Mouse (Mus musculus) gastrocnemius, postnatal 14 days (tissue): ENCODE results near the gene Tmem80. TPM values are rescaled to one million over a fixed set of nuclear protein-coding genes. Genes with fewer than 3 reads are reported as not detected.
A peak's percentile ranks its signal among the peaks of the same experiment; 100 is the strongest.

ENCODE experiments used
- DNase-seq: peaks from one replicate; pipeline ENCODE4 v3.0.0; 2021; ENCODE audit warnings: mixed read lengths
- intact Hi-C: fragments of 180-260 bp; cut with DNase I; formaldehyde crosslinking; loops from one replicate; pipeline ENCODE4 v1.15.1; 2025; ENCODE audit warnings: low total_unique reads
- total RNA-seq, 2 experiments: library from RNA; stranded (reverse); gene quantifications; 2 replicates each; pipeline ENCODE4 v1.2.3; 2021

The Tmem80 gene
- total RNA-seq, 2 experiments from 2014 or later, result 9.1 to 11.1 TPM

GRCm38 (mm10) chr7:141344787-141345186, 17.2 kb downstream of the Tmem80 start:
- no peak for DNase-seq
- intact Hi-C loops, result no loop called here

- no peak for DNase-seq
Observed at GRCm38 (mm10) chr7:141351061-141351460, 23.5 kb downstream of the Tmem80 start.

DNA sequence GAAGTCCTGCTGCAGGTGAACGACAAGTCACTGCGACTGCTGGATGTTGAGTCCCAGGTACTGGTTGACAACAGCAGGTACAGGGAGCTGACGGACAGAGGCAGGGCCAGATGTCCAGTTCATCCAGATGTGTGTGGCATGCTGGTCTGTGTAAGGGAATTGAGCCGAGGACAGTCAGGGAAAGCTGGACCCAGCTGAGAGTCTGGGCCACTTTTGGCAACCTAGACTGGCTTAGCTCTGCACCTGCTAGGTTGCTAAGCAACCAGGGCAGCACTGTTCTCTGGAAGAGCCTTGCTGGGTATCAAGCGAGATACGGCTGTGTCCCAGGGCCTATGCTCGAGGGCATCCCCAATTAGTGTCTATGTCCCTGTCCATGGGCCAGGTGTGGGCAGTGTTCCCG, 27.5 kb downstream of the Tmem80 start:
- intact Hi-C loops, result no loop called here
- DNase-seq, result no peak

More at GRCm38 (mm10) chr7:141351061-141351460, 23.5 kb downstream of the Tmem80 start:
- intact Hi-C loops, result no loop called here

DNA sequence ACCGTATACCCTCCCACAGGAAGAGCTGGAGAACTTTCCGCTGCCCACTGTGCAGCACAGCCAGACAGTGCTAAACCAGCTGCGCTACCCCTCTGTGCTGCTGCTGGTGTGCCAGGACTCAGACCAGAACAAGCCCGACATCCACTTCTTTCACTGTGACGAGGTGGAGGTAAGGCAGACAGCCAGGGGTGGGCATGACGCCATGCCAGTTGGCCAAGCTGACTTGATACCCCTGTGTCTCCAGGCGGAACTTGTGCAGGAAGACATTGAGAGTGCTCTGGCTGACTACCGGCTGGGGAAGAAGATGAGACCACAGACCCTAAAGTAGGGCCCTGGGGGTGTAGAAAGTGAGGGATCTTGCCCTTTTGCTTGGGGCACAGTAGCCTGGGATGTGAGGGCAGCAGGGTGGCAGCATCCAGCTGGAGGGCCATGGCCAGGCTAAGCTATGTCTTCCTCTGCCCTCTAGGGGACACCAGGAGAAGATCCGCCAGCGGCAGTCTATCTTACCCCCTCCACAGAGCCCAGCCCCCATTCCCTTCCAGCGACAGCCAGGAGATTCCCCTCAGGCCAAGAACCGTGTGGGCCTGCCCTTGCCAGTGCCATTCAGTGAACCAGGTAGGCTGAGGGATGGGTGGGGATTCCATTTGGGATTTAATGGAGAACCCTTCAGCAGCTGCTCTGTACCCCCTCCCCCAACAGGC, 28.2 kb downstream of the Tmem80 start:
- intact Hi-C loops, result no loop called here
- no peak for DNase-seq

DNA sequence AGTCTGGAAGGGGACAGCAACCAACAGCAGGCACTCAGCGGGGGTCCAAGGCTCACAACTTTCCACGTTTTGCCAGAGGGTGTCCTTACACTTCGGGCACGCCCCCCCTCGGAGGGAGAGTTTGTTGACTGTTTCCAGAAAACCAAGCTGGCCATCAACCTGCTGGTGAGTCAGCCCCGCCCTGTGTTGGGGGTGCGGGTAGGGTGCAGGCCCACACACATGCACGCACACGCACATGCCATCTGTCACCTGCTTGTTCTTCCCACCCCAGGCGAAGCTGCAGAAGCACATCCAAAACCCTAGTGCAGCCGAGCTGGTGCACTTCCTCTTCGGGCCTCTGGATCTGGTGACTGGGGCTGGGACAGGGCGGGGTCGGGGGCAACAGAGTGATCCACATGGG, 29.4 kb downstream of the Tmem80 start:
- no peak for DNase-seq
- intact Hi-C loops, result no loop called here

- intact Hi-C loops, result loop anchor here (5.0 kb wide), 1 partner anchor 99 kb away; no protein-coding TSS in a partner anchor
- DNase-seq, result no peak
Observed at GRCm38 (mm10) chr7:141361510-141361909, 34.0 kb downstream of the Tmem80 start.

DNA sequence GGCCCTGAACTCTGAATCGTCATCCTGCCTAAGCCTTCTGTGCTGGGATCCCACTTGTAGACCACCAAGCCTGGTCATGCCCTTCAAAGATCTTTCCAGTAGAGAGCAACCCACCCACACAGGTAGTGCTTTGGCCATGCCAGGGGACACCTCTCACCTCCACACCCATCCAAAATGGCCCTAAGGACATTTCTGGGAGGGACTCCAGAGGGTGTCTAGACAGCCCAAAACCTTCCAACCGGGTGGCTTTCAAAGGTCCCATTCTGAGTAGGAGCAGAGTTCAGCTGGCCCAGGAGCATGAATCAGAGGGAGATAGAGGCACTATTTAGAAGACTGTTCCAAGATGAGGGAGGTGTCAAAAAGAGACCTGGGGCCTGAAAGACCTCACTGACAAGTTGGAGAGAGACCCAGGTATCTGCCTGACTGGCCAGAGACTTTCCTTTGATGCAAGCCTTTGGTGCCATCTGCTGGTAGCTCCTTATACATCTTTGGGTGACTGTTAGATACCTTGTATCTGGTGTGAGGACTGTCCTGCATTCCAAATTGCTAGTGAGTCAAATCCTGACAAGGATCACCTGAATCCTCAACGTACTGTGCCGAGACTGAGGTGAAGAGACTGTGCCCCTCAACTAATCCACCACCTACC, 35.7 kb downstream of the Tmem80 start:
- DNase-seq, result peak; percentile 53
- intact Hi-C loops, result loop anchor here (5.0 kb wide), 1 partner anchor 101 kb away; no protein-coding TSS in a partner anchor

- no peak for DNase-seq
- intact Hi-C loops, result loop anchor here (5.0 kb wide), 1 partner anchor 101 kb away; no protein-coding TSS in a partner anchor
Observed at GRCm38 (mm10) chr7:141363752-141364125, 36.2 kb downstream of the Tmem80 start.

DNA sequence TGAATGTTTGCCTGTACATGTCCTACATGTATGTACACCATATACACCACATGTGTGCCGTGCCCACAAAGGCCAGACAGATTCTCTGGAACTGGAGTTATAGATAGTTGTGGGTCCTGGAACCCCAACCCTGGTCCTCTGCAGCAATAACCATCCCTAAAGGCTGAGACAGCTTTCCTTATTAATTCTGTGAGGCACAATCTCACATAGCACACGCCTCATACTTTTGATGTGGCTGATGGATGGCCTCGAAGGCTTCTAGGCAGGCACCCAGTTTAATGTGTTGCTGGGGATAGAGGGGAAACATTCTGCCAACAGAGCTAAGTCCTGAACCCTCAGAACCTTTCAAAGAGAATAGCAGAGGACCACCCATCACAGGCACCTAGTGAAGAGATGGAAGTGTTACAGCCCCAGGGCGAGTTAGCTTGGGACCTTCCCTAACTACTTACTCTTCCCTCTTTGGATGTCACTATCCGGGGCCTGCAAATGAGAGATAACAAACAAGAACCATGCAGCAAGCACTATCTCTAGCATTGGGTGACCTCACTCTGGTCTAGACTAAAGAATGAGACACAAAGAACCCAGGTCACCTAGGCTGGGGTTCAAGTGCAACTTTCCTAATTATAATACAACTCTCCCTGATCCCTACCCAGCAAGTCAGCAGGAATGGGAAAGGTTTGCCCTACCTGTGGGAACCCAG, 37.0 kb downstream of the Tmem80 start:
- intact Hi-C loops, result loop anchor here (5.0 kb wide), 1 partner anchor 102 kb away; no protein-coding TSS in a partner anchor
- DNase-seq, result no peak

DNA sequence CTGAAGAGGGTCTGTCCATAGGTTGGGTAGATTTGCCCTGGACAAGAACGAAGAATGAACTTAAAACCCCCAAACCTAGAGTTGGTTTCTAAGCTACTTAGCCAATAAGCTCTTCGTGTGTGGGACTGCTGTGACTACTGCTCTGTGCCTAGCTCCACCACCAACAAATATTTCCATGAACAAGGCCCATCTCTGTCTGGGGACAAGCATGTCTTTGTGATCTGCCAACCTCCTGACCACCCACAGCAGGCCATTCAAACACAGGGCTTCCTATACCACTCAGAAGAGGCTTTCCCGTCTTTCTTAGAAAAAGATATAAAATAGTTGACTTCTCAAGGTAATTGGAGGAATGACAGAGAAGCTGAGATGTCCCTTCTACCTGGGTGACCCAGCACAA, 37.5 kb downstream of the Tmem80 start:
- no peak for DNase-seq
- intact Hi-C loops, result no loop called here

DNA sequence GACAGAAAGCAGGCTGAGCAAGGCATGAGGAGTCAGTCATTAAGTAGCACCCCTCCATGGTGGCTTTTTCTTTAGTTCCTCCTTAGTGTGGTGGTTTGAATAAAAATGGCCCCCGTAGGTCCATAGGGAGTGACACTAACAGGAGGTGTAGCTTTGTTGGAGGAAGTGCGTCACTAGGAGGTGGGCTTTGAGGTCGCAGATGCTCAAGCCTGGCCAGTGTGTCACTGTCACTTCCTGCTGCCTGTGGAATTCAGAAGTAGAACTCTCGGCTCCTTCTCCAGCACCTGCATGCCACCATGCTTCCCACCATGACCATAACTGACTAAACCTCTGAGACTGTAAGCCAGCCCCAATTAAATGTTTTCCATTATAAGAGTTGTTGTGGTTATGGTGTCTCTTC, 39.8 kb downstream of the Tmem80 start:
- intact Hi-C loops, result no loop called here
- no peak for DNase-seq

DNA sequence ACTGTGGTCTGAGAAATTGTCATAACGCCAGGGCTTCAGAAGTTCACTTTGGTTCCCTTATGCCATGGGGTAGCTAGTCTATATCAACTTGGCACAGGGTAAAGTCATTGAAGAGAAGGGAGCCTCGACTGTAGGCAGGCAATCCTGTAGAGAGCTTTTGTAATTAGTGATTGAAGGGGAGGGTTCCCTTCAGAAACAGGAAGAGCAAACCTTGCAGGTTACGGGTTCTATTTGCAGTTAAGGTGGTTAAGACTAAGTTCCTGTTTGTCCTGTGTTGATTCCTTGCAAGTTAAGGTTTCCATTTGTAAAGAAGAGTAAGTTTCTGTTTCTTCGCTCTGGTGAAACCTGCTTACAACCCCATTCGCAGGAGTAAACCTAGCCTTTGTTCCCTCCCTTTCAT, 42.4 kb downstream of the Tmem80 start:
- intact Hi-C loops, result loop anchor here (10.0 kb wide), 1 partner anchor 1935 kb away; no protein-coding TSS in a partner anchor
- no peak for DNase-seq

DNA sequence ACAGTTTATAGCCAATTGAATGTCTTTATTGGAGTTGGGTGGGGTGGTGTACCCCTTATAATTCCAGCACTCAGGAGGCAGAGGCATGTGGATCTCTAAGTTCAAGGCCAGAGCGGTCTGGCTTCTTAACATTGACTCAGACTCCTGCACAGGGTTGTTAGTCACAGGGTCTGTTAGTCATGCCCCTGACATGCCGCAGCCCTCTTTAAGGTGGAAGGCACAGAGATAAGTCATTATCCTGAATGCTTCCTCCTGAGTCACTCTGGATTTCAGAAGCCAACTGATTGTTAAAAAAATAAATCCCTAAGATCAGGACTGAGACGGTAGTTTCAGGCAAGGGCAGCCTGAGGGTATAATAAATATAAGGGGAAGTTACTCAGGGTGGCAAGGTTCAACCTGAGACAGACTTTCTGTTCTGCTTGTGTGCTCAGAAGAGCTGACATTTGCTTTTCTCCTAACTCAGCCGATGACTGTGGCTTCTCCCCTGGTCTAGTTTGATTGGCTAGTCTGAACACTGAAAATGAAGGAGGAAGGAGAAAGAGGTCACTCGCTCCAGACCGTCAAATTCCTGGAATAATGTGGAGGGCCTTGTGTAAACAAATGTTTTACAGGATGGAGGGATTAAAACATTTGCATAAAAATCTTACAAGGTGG, 44.5 kb downstream of the Tmem80 start:
- DNase-seq, result no peak
- intact Hi-C loops, result loop anchor here (10.0 kb wide), 1 partner anchor 1937 kb away; no protein-coding TSS in a partner anchor

DNA sequence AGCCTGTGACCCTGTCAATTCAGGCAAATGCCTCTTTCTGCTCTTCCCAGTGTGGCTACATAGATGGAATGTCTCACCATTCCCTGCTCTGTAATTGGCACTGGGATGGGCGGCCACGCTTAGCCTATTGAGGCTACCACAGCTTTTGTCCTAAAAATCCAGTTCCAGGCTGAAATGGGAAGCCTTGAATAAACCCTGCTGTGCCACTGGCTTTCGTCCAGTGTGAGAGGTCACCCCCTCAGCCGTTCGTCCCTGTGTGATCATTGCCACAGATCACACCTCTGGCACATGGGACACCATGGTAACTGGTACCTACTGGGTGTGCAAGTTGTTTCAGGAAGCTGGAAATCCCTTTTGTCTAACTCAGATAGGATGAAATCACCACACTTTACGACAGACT, 46.1 kb downstream of the Tmem80 start:
- intact Hi-C loops, result loop anchor here (10.0 kb wide), 1 partner anchor 1939 kb away; no protein-coding TSS in a partner anchor
- no peak for DNase-seq

DNA sequence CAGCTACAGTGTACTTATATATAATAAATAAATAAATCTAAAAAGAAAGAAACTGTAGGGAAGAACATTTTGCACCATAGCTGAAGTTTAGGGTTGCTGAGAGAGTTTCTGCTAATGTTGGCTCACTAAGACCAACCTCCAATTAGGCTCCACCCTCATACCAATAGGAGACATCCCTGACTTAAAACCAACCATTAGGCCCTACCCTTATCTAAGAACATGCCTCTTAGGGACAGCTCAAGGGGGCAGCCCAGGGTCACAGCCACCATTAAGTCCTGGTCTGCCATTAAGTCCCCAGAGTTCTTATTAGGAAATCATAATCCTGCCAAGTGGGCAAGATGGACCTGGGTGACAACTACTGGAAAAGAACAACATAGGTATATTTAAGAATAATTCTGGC, 46.9 kb downstream of the Tmem80 start:
- DNase-seq, result no peak
- intact Hi-C loops, result loop anchor here (10.0 kb wide), 1 partner anchor 1940 kb away; no protein-coding TSS in a partner anchor

DNA sequence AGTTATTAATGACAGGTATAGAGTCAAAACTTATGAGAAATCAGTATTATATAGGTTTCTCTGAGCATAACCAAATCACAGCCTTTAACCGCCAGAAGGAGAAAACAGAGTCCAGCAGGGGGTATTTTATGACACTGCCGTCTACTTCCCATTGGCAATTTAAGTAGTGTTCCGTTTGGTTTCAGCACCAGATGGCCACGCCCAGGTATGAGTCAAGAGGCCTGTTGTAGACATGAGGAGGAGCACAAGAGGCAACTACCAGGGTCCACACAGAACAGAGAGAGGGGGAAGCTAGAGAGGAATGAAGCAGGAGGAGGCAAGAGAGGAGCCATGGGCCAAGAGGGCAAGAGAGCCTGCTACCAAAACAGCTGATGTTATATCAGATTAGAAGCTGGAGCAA, 52.0 kb downstream of the Tmem80 start:
- intact Hi-C loops, result loop anchor here (10.0 kb wide), 1 partner anchor 1945 kb away; no protein-coding TSS in a partner anchor
- no peak for DNase-seq

- DNase-seq, result no peak
- intact Hi-C loops, result no loop called here
Observed at GRCm38 (mm10) chr7:141381068-141381835, 53.7 kb downstream of the Tmem80 start.
